Mouse (Mus musculus) spleen, postnatal 10 days (tissue): ENCODE results near the gene Atp5l.

ENCODE experiments used
- DNase-seq, 2 experiments: peaks; one replicate each; pipeline ENCODE4 v3.0.0; 2021 to 2022; ENCODE audit warnings: low spot score in 2 of 2

Gene Atp5l

DNA sequence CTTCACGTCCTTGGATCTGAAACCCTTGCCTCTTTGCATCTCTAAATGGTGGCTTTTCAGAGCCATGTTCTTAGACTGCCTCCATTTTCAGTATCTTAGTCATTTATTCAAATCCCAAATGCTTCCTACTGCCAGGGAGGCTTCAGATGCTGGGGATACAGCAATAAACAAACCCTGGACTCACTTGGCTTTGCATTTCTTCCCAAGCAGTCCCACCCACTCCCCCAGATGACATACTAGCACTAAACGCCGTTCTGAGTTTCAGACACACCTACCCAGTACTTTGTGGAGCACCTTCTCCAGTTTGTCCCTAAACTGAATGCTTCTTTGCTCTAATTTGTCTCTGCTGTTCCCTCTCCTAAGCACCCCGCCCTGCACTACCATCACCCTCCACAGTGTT lies 23.5 kb downstream of the Atp5l start:
- no peak for DNase-seq

- DNase-seq: no peak
Measured at GRCm38 (mm10) chr9:44892664-44893063, 27.9 kb downstream of the Atp5l start.

- DNase-seq: no peak
Measured at GRCm38 (mm10) chr9:44891210-44891609, 29.3 kb downstream of the Atp5l start.

DNA sequence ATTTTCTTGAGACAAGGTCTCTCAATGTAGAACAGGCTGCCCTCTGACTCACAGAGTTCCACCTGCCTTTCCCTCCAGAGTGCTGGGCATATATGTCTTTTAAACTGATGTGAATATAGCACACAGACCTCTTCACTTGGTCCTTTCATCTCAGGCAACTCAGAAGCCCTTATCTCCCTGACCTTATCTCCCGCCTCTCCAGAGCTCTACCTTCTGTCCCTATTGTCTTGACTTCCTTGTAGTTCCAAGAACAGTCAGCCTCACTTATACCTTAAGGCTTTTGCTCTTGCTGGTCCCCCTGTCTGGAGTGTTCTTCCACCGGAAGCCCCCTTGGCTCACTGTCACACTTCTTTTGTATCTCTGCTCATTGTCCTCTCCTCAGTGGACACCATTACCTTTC lies 30.4 kb downstream of the Atp5l start:
- DNase-seq: no peak

DNA sequence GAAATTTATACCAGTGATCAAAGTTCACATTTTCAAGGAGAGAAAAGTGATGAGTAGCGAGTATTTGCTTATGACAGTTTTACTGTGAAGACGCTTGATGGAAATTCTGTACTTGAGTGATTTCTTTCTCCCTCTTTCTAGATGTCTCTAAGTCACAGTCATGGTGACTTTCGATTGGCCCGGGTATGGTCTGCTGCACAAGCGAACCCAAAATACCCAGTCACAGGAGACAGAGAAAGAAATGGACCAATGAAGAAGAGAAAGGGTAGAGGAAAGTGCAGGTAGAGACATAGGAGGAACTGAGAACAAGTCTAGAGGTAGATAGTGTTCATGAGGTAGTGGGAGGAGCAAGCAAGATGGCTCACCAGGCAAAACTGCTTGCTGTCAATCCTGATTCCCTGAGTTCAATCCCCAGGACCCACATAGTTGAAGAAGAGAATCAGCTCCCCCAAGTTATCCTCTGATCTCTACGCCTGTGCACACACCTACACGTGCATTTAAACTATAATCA lies 32.4 kb downstream of the Atp5l start:
- DNase-seq: no peak

GRCm38 (mm10) chr9:44882981-44883569 lies 37.5 kb downstream of the Atp5l start:
- peak in 1 of 2 experiments; percentile 27 for DNase-seq

DNA sequence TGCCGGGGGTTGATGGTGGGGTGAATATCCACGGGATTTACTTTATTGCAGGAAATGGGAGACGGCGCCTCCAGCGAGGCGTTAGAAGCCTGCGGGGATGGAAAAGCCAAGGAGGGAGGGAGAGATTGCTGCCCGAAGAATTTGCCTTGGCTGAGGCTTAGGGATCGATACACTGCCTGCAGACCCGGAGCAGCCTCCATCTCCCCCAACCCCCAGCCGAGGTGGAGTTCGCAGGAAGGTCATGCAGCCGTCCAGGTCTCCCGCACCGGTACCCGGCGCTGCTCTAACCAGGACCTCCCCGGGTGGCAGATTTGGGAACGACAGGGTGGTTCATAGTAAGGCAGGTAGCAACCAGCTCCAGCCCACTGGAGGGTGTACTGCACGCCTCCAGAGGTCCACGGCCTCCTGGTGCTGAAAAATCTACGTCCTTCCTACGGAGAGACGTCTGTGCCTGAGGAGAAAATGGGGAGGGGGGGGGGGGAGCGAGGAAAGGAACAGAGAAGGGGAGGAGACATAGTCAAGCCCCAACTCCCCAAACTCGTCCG lies 38.0 kb downstream of the Atp5l start:
- DNase-seq: peak; percentile 38 to 68

DNA sequence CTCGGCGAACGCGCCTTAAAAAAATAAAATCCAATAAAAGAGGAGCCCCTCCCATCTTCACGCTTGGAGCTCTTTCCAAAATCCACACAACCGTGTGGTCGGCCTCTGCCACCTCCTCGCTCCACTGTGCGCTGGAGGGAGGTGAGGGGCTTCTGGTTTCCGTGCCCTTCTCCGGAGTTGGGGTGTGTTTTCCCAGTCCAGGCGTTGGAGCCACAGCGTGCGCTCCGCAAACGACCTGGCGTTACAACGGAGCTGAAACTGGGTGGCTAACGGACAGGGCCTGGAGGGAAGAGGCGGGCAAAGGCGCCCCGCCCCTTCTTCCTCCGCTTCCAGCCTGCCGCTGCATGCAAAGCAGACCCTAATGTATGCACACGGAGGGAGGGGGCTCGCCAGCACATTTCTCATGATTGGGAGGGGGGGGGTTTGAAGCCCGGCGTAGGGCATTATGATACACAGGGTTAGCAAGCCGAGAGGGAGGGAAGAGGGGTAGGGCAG lies 38.6 kb downstream of the Atp5l start:
- DNase-seq: peak; percentile 72 to 78

DNA sequence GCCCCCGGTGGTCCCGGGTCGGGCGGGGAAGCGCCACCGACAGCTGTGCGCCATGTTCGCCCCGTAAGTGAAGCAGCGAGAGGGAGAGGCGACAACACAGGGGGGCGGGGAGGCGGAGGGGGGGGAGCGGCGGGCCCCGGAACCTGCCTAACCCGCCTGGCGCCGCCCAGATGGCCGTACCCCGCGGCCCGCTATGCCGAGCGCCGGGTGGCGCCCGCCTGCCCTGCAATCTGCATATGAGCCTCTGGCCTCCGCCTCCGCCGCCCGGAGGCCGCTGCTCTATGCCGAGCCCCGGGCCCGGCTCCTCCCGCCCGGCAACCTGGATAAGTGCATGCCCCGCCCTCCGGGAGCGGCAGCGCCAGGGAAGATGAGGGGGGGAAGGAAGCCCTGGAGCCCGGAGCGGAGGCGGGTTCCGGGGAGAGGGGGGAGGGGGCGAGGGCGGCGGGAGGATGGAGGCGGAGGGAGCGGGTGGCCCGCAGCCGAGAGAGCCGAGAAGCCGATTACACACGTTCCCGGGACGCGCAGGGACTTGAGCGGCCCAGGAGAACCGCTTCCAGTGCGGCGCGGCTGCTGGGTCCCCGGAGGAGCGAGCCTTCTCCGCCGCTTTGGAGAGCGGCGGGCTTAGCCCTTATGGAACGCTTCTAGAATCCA lies 39.2 kb downstream of the Atp5l start, which contains the start of gene Kmt2a:
Kmt2a (minus strand) TSS at position 76 of the 651 bp plus-strand sequence.
- DNase-seq: peak; percentile 94 to 100

GRCm38 (mm10) chr9:44880309-44881081 lies 40.0 kb downstream of the Atp5l start:
- DNase-seq: peak; percentile 43 to 60

DNA sequence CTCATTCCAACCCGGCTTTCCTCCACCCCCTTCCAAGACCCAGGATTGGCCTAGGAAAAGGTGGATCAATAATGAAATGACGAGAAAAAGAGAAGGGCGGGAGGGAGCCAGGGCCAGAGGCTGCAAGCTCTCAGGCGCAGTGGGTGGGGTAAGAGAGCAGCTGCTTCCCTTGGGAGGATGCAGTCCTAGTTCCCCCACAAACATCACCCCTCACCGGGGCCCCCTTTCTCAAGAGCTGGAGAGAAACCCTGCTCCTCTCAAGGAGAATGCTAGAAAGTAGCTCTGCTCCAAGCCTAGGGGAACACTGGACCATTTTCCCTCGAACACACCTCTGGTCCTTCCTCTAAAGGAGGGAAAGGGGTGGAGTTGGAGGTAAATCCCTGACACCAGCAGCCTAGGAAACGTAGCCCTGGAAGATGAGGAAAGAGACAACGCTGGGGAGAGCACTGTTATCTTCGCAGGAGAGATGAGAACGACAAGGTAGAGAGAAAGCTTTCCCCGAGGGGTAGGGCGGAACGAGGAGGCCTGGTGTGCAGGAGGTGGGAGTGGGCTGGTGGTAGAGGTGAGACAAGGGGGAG lies 40.8 kb downstream of the Atp5l start:
- peak; percentile 46 to 57 for DNase-seq

- peak in 1 of 2 experiments; percentile 39 for DNase-seq
Measured at GRCm38 (mm10) chr9:44878776-44879500, 41.6 kb downstream of the Atp5l start.

GRCm38 (mm10) chr9:44877686-44878085 lies 42.9 kb downstream of the Atp5l start:
- DNase-seq: no peak

GRCm38 (mm10) chr9:44875476-44875875 lies 45.1 kb downstream of the Atp5l start:
- no peak for DNase-seq

DNA sequence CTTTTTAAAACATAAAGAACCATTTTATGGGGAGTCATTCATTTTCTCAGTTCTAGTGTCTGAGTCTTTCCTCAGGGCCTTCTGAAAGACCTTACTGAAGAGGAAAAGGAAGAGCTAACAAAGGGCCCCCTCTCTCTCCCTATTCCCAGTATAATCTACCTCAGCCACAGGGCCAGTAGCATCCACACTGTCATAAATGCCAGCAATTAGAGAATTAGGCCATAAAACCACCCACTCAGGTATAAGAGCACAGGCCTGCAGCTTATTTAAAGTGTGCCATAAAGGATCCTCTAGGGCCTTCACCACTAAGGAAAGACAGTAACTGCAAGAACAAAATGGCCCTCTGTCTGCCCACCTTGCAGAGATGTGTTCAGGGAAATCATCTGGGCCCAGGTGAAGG lies 46.3 kb downstream of the Atp5l start:
- DNase-seq: no peak

DNA sequence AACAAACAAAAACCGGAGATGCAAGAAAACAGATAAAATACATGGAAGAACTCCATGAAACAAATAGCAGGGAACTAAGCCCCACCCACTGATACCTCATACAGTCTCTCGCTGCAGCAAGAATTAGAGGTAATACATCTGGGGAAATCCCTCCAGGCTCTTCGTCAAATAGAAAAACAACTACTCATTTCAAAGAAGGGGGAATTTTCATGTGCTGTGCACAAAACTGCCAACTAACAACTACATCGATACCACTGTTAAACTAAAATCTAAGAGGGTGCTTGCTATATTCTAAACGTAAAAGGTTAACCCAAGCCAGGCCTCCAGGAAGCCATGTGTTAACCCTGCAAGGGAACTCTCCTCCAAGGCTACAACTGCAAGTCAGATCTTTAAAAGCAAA lies 46.9 kb downstream of the Atp5l start:
- DNase-seq: no peak

DNA sequence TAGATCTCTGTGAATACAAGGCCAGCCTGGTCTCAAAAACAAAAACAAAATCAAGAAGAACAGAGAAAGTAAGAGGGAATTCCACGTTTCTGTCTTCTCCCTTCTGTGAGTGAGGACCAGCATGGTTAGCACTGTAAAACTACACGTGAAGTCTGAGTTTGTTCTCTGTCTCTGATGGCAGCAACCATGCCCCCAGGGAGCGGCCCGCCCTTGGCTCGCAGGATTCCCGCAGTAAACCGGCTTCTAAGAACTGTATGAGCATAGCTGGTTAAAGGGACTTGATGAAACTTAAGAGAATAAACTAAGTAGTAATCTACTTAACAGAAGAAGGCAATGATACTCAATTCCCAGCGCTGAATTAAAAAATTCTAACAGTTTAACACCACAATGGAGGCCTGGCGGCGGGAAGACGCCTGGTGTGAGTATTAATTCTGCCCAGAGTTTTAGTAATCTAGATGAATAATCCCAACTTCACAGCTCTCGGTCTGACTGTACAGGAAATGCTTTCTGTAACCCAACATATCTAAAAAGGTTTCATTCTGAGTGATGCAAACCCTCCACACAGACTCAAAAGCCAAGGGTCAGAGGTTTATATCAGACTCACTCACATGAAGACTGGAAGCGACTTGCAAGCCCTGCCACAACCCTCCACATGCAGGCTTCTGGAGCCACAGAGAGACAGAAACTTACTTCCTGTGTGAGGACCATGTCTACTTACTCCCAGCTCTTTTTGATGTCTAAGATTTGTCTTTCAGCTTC lies 52.0 kb downstream of the Atp5l start:
- DNase-seq: no peak

DNA sequence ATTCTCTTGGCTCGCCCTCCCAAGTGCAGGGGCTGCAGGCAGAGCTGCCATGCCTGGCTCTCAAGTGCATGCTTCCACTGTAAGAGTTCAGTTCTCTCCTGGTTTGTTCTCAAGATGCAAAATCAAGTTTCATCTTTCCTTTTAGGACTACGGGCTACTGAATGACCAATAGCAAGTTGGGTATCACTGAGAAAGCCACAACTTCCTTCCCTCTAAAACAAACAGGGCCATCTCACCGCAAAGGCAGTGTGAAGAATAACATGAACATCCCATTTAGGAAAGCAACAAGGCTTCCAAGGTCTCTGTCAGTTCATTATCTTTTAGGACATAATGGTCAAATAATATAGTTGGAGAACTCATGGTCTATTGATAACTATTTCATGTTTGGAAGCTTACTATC lies 52.9 kb downstream of the Atp5l start:
- DNase-seq: no peak

DNA sequence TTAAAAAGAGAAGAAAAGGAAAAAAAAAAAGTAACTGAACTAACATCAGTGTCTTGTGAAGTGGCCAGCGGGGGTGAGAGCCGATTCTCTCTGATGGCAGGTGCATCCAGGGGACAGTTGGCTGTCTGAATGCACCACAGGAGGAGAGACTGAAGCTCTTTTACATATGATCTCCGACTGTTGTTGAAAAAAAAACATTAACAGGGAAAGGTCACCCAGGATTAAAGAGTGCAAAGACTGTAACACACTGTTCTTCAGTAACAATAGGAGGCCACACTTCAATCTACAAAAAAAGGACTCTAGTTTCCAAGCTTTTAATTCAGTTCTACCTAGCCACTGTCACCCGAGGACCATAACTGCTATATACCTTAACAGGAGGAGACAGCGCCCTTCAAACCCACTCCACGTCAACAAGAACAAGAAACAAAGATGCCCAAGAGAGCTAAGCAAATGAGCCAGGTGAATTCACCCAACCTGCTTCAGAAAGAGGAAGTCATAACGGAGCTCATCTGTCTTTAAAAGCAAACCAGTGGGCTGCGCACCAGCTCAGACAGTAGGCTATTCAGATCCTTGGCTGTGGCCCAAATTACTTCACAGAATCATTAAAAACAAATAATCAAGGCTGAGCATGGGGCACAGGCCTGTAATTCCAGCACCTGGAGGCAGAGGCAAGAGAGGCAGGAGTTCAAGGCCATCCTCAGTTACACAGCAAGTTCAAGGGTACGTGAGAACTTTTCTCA lies 53.9 kb downstream of the Atp5l start:
- peak in 1 of 2 experiments; percentile 28 for DNase-seq
